Mouse (Mus musculus): ENCODE measurements around the gene Pla2g1b.

Gene Pla2g1b

GRCm38 (mm10) chr5:115444130-115444529 is 21.9 kb upstream of the Pla2g1b start:
- DNase-seq (ENCODE audit: low spot score): no peak

GRCm38 (mm10) chr5:115447108-115447507 is 19.0 kb upstream of the Pla2g1b start:
- DNase-seq (ENCODE audit: low spot score): peak; percentile 51

DNA sequence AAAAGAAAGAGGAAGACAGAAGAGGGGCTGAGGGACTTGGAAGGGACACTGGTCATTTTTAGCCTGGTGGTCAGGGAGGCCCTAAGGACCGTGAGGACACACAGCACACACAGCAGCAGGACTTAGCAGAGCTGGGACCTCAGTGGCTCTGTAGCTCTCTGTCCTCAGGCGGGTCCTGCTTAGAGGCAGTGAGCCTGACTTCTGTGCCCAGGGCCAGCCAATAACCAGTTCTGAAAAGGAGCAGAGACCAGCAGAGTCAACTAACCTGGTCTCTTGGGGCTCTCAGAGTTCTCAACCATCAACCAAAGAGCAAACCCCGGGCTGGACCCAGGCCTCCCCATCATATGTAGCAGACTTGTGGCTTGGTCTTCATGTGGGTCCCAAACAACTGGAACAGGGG is 16.8 kb upstream of the Pla2g1b start:
- DNase-seq (ENCODE audit: low spot score): no peak

GRCm38 (mm10) chr5:115450410-115451317 is 15.4 kb upstream of the Pla2g1b start:
- no peak for DNase-seq (ENCODE audit: low spot score)

DNA sequence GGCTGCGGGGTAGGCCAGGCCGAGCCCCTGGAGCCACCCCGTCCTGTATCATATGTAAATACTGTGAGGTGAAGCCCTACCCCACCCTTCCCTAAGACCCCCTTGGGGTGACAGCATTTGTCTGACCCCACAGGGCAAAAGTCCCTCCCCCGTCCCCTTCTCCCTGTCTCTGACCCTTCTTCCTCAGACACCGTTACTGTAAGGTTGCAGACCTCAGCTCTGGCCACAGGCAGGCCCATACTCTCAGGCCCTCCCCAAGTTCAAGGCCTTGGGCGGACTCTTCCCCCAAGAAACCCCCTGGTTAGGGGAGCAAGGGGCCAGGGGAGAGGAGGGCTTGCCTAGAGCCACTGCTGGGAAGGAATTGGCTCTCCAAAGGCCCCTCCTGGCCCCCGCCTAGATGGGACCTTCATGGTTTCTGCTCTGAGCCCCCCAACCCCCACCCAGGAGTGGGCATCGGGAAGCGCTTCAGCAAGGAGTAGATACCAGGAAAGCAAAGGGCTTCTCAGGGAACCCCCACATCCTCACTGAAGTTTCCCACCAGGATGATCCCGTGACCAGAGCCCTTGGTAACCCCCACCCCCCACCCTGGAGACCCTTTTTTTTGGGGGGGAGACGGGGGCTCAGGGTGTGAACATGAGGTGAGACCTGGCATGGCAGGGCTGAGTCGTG is 11.5 kb upstream of the Pla2g1b start:
- no peak for DNase-seq (ENCODE audit: low spot score)

- no peak for DNase-seq (ENCODE audit: low spot score)
Measured at GRCm38 (mm10) chr5:115455838-115456237, 10.2 kb upstream of the Pla2g1b start.

DNA sequence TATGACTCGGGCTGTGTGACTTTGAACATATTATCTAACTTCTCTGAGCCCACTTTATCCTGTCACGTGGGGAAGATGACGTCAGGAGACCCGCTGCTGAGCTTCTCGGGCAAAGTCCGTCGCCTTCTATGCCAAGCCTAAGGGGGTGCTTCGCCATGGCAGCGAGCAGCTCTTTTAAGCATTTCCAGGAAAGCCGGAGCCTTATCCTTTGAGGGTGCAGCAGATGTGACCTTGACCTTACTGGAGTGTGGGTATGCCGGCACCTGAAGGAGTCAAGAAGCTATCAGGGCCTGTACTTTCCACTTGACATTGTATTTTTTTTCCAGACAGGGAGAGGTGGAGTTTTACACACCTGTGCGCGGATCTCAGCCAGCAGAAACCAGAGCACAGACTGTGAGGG is 7.1 kb upstream of the Pla2g1b start:
- no peak for DNase-seq (ENCODE audit: low spot score)

DNA sequence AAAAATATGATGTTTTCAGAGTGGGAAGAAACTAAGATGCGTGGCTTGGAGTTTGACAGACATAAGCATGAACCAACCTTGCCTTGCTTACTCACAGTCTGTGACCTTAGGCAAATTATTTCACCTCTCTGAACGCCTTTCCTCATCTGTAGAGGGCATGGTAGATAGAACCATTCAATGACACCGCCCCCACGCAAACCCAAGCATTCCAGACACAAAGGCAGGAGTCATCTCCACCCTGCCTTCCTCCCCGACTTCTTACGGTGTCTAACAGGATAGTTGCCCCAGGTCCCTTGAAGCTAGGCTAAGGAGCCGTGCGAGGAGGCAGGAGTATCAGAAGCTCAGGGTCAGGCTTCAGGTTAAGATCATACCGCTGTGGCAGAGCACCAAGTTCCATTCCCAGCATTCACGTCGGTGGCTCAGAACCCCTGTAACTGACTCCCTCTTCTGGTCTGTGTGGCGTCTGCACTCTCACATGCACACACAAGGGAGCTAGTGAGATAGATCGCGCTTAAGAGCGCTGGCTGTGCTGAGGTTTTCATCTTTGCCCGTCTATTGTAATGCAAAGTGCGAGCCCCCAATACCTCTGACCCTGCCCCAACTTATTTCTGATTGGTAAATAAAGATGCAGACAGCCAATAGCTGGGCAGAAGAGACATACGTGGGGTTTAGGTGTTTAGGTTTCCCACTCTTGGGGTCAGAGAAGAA is 1.5 kb upstream of the Pla2g1b start:
- no peak for DNase-seq (ENCODE audit: low spot score)

DNA sequence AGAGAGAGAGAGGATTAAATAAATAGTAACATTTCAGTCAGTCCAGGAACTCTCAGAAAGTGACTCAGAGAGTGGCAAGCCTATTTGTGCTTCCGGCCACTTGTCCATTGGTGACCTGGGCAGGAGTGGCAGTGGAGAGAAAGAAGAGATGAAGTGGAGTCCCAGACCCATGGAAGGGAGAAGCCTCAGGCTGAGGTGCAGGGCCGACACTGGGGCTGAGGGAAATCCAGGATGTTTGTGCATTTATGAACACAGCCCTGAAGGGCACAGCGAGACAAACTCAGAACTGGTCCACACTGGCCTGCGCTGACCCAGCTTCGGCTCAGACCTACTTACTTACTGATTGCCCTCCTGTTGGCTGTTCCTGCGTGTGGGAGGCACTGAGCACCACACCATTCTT is 3.7 kb downstream of the Pla2g1b start:
- DNase-seq (ENCODE audit: low spot score): peak; percentile 79

DNA sequence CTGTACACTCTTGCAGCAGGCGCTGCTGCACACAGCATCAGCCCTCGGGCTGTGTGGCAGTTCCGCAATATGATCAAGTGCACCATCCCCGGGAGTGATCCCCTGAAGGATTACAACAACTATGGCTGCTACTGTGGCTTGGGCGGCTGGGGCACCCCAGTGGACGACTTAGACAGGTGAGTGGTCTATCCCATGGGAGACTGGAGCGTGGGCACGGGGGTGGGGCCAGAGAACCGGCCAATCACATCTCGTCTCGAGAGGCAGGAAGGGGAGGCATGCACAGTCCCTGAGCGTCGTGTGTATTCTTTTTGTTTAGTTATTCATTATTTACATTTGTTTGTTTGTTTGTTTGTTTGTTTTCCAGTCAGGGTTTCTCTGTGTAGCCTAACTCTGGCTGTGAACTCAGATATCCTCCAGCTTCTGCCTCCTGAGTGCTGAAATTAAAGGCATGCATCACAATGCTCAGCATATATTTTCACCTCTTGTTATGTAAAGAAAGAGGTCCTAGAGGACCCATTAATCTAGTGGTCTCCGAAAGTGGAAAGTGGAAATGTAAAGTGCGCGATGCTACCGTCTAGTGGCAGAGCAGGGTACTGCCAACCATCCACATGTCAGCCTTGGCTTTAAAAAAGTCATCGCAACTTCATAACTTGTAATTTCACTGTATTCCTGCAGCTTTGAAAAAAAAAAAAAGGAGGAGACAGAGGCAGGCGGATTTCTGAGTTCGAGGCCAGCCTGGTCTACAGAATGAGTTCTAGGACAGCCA is 4.9 kb downstream of the Pla2g1b start:
- DNase-seq (ENCODE audit: low spot score): peak; percentile 40

DNA sequence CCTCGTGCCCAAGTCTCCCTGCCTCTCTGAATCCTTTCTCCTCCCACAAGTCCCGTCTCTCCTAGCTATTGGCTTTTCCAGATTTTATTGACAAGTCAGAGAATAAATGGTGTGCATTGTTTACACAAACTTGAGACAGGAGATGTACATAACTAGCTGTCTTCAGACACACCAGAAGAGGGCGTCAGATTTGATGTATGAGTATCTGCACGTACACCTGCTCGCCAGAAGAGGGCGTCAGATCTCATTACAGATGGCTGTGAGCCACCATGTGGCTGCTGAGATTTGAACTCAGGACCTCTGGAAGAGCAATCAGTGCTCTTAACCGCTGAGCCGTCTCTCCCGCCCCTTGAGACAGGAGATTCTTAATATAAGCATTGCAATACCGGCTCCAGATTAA is 7.1 kb downstream of the Pla2g1b start:
- DNase-seq (ENCODE audit: low spot score): no peak

DNA sequence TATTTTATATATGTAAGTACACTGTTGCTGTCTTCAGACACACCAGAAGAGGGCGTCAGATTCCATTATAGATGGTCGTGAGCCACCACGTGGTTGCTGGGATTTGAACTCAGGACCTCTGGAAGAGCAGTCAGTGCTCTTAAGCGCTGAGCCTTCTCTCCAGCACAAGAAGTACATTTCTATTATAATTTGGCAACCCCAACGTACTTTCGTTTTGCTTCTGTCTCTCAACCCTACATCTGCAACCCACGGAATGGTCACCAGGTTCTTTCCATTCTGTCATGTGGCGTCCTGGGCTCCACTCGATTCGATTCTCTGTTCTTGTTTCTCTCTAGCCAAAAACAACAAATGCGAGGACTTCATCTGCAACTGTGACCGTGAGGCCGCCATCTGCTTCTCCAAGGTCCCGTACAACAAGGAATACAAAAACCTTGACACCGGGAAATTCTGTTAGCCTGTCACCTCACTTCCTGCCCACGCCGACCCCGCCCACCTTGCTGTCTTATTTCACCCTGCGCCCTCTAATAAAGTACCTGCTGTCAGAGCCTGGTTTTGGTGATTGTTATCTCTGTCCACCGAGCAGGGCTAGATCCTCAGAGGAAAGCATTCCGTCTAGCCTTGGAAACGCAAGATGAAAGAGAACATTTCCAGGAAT is 8.2 kb downstream of the Pla2g1b start:
- DNase-seq (ENCODE audit: low spot score): no peak

DNA sequence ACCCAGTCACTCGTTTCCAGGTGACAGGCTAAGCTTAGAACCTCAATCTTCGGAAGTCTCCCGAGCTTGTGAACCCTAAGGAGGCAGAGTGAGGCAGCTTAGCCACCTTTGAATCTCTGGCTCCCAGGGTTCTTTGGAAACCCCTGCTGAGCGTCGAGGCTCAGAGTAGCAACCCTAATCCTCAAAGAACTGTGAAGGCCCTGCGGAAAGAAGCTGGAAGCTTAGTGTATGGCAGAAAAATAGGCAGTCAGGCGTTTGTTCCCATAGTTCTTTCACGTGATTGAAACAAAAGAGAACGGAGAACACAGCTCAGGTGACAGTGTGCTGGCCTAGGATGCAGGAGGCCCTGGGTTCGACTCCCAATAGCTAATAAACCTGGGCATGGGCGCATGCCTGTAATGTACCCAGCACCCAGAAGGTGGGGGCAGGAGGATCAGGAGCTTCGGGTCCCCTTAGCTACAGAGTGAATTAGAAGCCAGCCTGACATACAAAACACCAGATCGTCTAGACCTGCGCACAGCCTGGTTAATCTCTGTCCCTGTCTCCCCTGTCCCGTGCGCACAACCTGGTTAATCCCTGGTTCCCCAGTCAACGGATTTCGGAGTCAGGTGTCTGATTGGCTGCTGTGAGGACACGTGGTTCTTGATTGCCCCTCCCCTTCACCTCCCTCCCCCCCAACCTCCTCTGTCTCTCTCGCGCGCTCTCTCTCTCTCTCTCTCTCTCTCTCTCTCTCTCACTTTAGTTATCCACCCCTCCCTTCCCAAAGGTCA is 9.5 kb downstream of the Pla2g1b start:
- DNase-seq (ENCODE audit: low spot score): no peak

DNA sequence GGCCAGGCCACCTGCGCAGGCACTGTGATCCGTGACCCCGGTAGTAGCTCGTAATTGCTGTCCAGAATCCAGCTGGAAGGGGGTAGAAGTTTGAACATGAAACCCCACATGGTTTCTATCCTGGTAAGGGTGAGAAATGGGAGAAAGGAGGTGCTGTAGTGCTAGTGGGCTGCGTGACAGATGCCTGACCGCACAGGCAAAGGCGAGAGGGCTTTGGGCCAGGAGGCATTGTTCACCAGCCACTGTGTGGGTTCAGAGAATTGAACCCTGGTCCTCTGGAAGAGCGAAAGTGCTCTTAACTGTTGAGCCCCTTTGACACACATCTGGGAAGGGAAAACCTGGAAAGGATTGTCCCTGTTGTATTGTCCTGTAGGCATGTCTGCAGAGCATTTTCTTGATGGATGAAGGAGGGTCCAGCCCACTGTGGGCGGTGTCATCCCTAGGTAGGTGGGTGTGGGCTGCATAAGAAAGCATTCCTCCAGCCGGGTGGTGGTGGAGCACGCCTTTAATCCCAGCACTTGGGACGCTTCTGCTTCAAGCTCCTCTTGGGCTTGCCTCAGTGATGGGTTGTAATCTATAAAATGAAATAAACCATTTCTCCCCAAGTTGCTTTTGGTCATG is 10.2 kb downstream of the Pla2g1b start:
- no peak for DNase-seq (ENCODE audit: low spot score)

DNA sequence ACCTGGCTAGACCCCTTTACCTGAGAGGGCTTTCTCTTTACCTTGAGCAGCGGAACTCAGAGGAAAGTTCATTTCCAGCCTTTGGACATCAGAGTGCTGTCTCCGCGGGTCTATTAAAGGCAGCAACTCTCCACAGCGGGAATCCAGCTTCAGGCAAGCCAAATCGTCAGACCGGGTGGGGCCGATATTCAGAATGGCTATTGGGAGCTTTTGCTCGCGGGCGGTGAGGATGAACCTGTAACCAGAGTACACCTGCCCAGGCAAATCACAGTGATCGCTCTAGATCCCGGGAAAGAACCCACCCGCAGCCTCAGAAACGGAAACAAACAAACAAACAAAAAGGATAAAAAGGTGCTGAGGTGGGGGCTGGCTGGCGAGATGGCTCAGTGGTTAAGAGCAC is 13.5 kb downstream of the Pla2g1b start:
- DNase-seq (ENCODE audit: low spot score): no peak

DNA sequence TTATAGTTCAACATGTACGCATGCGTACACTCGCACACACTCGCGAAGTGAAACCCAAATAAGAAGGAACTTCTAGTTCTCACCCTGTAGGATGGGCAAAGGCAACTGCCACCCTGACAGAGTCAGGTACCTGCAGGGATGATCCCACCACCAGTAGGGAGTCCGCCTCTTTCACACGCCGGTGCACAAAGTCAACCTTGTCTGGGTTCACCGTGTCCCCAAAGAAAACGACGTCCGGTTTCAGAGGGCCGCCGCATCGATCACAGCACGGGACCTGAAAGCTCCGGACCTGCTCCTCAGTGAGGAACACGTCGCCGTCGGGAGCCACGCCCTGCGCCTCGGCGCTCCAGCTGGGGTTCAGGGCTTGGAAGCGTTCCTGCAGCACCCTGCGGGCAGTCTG is 14.0 kb downstream of the Pla2g1b start:
- no peak for DNase-seq (ENCODE audit: low spot score)

DNA sequence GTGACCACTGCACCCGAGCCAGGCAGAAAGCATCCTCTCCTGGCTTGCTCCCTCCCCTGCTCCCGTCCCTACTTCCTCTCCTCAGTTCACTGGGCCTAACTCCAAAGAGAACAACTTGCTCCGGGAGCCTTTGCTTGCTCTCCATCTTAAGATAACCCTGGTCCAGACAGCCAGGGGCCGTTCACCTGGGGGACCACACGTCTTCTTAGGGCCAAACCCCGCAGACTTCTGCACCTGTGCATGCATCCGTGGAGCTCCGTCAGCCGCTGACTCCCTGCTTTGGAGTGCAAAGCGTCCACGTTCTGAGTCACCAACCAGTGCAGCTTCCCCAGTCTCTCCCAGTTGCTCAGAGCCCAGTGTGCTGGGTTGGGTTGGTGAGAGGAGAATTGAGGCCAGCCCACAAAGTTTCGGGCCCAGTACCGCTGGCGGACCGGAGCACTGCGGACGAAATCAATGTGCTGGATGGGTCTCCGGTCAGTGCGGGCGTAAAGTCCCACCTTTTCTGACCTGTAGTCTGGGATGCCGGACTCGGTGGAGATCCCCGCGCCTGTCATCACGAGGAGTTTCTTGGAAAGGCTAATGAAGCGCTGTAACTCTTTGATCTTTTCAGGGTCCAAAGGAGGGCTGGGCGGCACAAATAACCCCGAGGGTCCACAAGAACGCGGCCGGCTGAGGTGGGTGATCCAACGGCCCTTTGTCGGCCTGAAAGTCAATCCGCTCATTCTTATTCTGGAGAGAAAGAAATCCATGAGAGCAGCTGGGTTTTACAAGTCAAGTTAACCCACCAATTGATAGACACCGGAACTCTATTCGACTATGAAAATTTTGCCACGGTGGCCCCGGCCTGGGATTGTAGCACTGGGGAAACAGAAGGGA is 16.6 kb downstream of the Pla2g1b start:
- DNase-seq (ENCODE audit: low spot score): no peak

DNA sequence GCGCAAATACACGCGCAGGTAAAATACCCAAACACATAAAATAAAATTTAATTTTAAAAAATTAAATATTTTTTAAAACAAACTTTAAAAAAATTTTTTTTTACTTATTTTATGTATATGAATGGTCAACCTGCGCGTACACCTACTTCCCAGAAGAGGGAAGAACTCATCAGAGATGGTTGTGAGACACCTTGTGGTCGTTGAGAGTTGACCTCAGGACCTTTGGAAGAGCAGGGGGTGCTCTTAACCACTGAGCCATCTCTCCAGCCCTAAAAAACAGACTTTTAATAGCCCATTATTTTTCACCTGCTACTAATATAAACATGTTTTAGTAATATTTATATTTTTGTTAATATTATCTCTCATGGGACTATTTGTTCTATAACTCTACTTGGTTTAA is 17.3 kb downstream of the Pla2g1b start:
- DNase-seq (ENCODE audit: low spot score): no peak
